Mouse (Mus musculus): Measurements from ENCODE around the gene Rtl5. TPM values are rescaled to one million over a fixed set of nuclear protein-coding genes. Genes with fewer than 3 reads are reported as not detected.
"Not testable (repeated sequence)": the region's sequence is repeated elsewhere in the genome, so short reads cannot be mapped to it uniquely, and the experiment has no call there.

Rtl5 gene
- under 1 TPM; 0.50 to 0.55 TPM for total RNA-seq (2021)
- long read RNA-seq, experiment 1: 0 reads
- long read RNA-seq, experiment 2: 0 reads

GRCm38 (mm10) chrX:102070591-102071471 lies at the start of gene Rtl5:
Rtl5 (minus strand) TSS chrX:102071304.
- peak; percentile 53 for DNase-seq (ENCODE audit: low spot score)

- DNase-seq (ENCODE audit: low spot score): peak; percentile 92
Measured at GRCm38 (mm10) chrX:102119042-102119864, 48.1 kb upstream of the Rtl5 start, which contains the start of gene Pin4. Pin4 (plus strand) TSS chrX:102119447.

- no peak for DNase-seq (ENCODE audit: low spot score)
Measured at GRCm38 (mm10) chrX:102115676-102116075, 44.6 kb upstream of the Rtl5 start.

GRCm38 (mm10) chrX:102109349-102109748 lies 38.2 kb upstream of the Rtl5 start:
- not testable (repeated sequence) for DNase-seq (ENCODE audit: low spot score)

GRCm38 (mm10) chrX:102103830-102104229 lies 32.7 kb upstream of the Rtl5 start:
- DNase-seq (ENCODE audit: low spot score): not testable (repeated sequence)

- no peak for DNase-seq (ENCODE audit: low spot score)
Measured at GRCm38 (mm10) chrX:102101886-102102285, 30.8 kb upstream of the Rtl5 start.

GRCm38 (mm10) chrX:102094381-102094904 lies 23.3 kb upstream of the Rtl5 start:
- DNase-seq (ENCODE audit: low spot score): no peak

- no peak for DNase-seq (ENCODE audit: low spot score)
Measured at GRCm38 (mm10) chrX:102090605-102091004, 19.5 kb upstream of the Rtl5 start.

- no peak for DNase-seq (ENCODE audit: low spot score)
Measured at GRCm38 (mm10) chrX:102085798-102086443, 14.8 kb upstream of the Rtl5 start.

GRCm38 (mm10) chrX:102082340-102082739 lies 11.2 kb upstream of the Rtl5 start:
- DNase-seq (ENCODE audit: low spot score): no peak

- no peak for DNase-seq (ENCODE audit: low spot score)
Measured at GRCm38 (mm10) chrX:102081573-102082279, 10.6 kb upstream of the Rtl5 start.

- no peak for DNase-seq (ENCODE audit: low spot score)
Measured at GRCm38 (mm10) chrX:102081076-102081475, 10.0 kb upstream of the Rtl5 start.

GRCm38 (mm10) chrX:102076886-102077765 lies 6.0 kb upstream of the Rtl5 start:
- no peak for DNase-seq (ENCODE audit: low spot score)

GRCm38 (mm10) chrX:102075158-102075557 lies 4.1 kb upstream of the Rtl5 start:
- no peak for DNase-seq (ENCODE audit: low spot score)

- no peak for DNase-seq (ENCODE audit: low spot score)
Measured at GRCm38 (mm10) chrX:102074435-102074834, 3.3 kb upstream of the Rtl5 start.

GRCm38 (mm10) chrX:102073605-102074325 lies 2.7 kb upstream of the Rtl5 start:
- DNase-seq (ENCODE audit: low spot score): no peak

- no peak for DNase-seq (ENCODE audit: low spot score)
Measured at GRCm38 (mm10) chrX:102071517-102071916, 413 bp upstream of the Rtl5 start.

GRCm38 (mm10) chrX:102068811-102069540 lies 2.1 kb downstream of the Rtl5 start:
- DNase-seq (ENCODE audit: low spot score): no peak

Measured in gastrocnemius, adult 18-20 months (tissue).